In genomic region chr4:32889246-32889645, GRCm38 (mm10) we compare ENCODE assay signal across 8 mouse cellular contexts.
DNase-seq lines count a peak whose midpoint lies in the region; ATAC-seq and TF ChIP-seq lines count a peak whose summit lies in the region.

No protein-coding gene starts in this region.

- intact Hi-C loops in gastrocnemius, postnatal 36 days (cut with DNase I), result no loop called here
- intact Hi-C loops in left cerebral cortex, adult 2 months (cut with DNase I), result no loop called here

- H3K4me3 ChIP-seq in lung, adult 2 months (replicated peaks; ENCODE audit: extremely low read depth, low read depth, low read length), result no peak overlapping the region
- no peak overlapping the region for H3K4me3 ChIP-seq in hindbrain, postnatal 0 days (ENCODE audit: low read length)
- H3K4me3 ChIP-seq in left cerebral cortex, adult 2 months, result no peak overlapping the region

- TF ChIP-seq CTCF in lung, adult 2 months (IDR thresholded peaks at IDR 0.05; ENCODE audit: insufficient read depth, low read length), result no peak
- TF ChIP-seq CTCF in hindbrain, postnatal 0 days (IDR thresholded peaks at IDR 0.05; ENCODE audit: low read depth), result no peak
- no peak for TF ChIP-seq CTCF in left cerebral cortex, adult 2 months (IDR thresholded peaks at IDR 0.05)

- no peaks in the 10 kb centered on the region for H3K36me3 ChIP-seq in hindbrain, postnatal 0 days (ENCODE audit: insufficient read depth, low read length)

- DNase-seq in lung, adult 18-20 months, result peak; percentile 18 to 33
- DNase-seq in lung, adult 2 months, result no peak
- peak; percentile 60 for DNase-seq in cerebellum, adult 9-10 months
- peak; percentile 21 to 33 for DNase-seq in gastrocnemius, postnatal 36 days
- peak; percentile 84 for DNase-seq in hindbrain, postnatal 0 days (ENCODE audit: low spot score)
- DNase-seq in left cerebral cortex, adult 2 months (ENCODE audit: extremely low spot score in 1 of 2, low spot score in 2 of 2), result peak in 1 of 2 experiments; percentile 23
- DNase-seq in naive thymus-derived CD4-positive, alpha-beta T cell, adult 2 months (ENCODE audit: low read depth), result peak; percentile 46

- H3K4me1 ChIP-seq in lung, adult 2 months (ENCODE audit: control insufficient read depth, insufficient read depth, low read length), result no peaks in the 10 kb centered on the region
- peaks cover under 1% of the 10 kb centered on the region for H3K4me1 ChIP-seq in hindbrain, postnatal 0 days (ENCODE audit: insufficient read depth, low read length)

- H3K4me2 ChIP-seq in hindbrain, postnatal 0 days (ENCODE audit: low read depth, low read length), result peak overlapping the region; percentile 8; the same call in 1 of the 2 replicates

- H3K9me3 ChIP-seq in hindbrain, postnatal 0 days (ENCODE audit: low read length), result peaks cover 6% of the 10 kb centered on the region

- peak overlapping the region; percentile 58; the same call in 1 of the 2 replicates for H3K27ac ChIP-seq in hindbrain, postnatal 0 days
- peak overlapping the region; percentile 52 for H3K27ac ChIP-seq in left cerebral cortex, adult 2 months

- no peaks in the 10 kb centered on the region for H3K27me3 ChIP-seq in hindbrain, postnatal 0 days (ENCODE audit: insufficient read depth, low read length)

- peak; percentile 78 for ATAC-seq in hindbrain, postnatal 0 days
- no peak for ATAC-seq in activated CD4-positive, CD25-positive, alpha-beta regulatory T cell, adult 4 months

- H3K9ac ChIP-seq in hindbrain, postnatal 0 days (replicated peaks; ENCODE audit: low read length), result no peak overlapping the region

- no peak for TF ChIP-seq POLR2A in lung, adult 2 months (IDR thresholded peaks at IDR 0.05; ENCODE audit: borderline replicate concordance, extremely low read depth, low read depth, low read length)

- WGBS in lung, adult 2 months, result 26% methylated on average over 11 of the region's 11 CpGs
- WGBS in hindbrain, postnatal 0 days, result 24% methylated on average over 11 of the region's 11 CpGs
